Mouse (Mus musculus) heart, adult 2 months (tissue): ENCODE measurements around the gene Armc10. TPM values are rescaled to one million over a fixed set of nuclear protein-coding genes. Genes with fewer than 3 reads are reported as not detected.
"Not testable (repeated sequence)": the region's sequence is repeated elsewhere in the genome, so short reads cannot be mapped to it uniquely, and the experiment has no call there.

Experiments
- DNase-seq, 2 experiments: peaks; one replicate each; pipeline ENCODE4 v3.0.0; 2021
- H3K27ac ChIP-seq: fragments of 200-600 bp; 2 replicates; pipeline ENCODE4 v1.8.1; 2022
- H3K27me3 ChIP-seq: fragments of 200-500 bp; 2 replicates; pipeline ENCODE4 v1.6.1; 2012; ENCODE audit warnings: mild to moderate bottlenecking, low read length, inconsistent platforms, mixed read lengths; ENCODE audit not compliant: control insufficient read depth, insufficient read depth
- H3K36me3 ChIP-seq: fragments of 200-500 bp; 2 replicates; pipeline ENCODE4 v1.6.1; 2012; ENCODE audit warnings: low read length, inconsistent platforms; ENCODE audit not compliant: control insufficient read depth, insufficient read depth
- H3K4me1 ChIP-seq: fragments of 200-500 bp; 2 replicates; pipeline ENCODE4 v1.6.1; 2011; ENCODE audit warnings: low read length; ENCODE audit not compliant: control insufficient read depth, insufficient read depth
- H3K4me3 ChIP-seq: fragments of 200-600 bp; 2 replicates; pipeline ENCODE4 v1.8.1; 2022
- H3K79me2 ChIP-seq: fragments of 200-500 bp; replicated peaks from 2 replicates; pipeline ENCODE4 v1.6.1; 2012; ENCODE audit warnings: mild to moderate bottlenecking, inconsistent platforms, low read length, moderate library complexity, mixed read lengths; ENCODE audit not compliant: control insufficient read depth, insufficient read depth
- H3K9ac ChIP-seq: fragments of 200-500 bp; 2 replicates; pipeline ENCODE4 v1.6.1; 2012; ENCODE audit warnings: low read depth, mild to moderate bottlenecking, control low read depth, inconsistent platforms, low read length, mixed read lengths
- CTCF ChIP-seq: fragments of 200-600 bp; IDR thresholded peaks from 2 replicates; pipeline ENCODE4 v1.8.1; 2022; ENCODE audit warnings: antibody characterized with exemption, mild to moderate bottlenecking, moderate library complexity
- EP300 ChIP-seq: fragments of 200-500 bp; IDR thresholded peaks from 2 replicates; pipeline ENCODE4 v1.6.1; 2011; ENCODE audit warnings: low read depth, low read length, control low read depth; ENCODE audit not compliant: insufficient read depth
- POLR2A ChIP-seq: fragments of 200-500 bp; IDR thresholded peaks from 2 replicates; pipeline ENCODE4 v1.6.1; 2011; ENCODE audit warnings: mild to moderate bottlenecking, low read depth, low read length, control low read depth; ENCODE audit not compliant: insufficient read depth
- WGBS: fragments of 180-500 bp; shearing (Covaris S2); methylation state at CpG from one replicate; pipeline ENCODE4 v1.1.7; 2018; 5-methylcytosine and 5-hydroxymethylcytosine counted together
- intact Hi-C: fragments of 180-260 bp; cut with DNase I; formaldehyde crosslinking; loops from one replicate; pipeline ENCODE4 v1.15.1; 2025
- polyA plus RNA-seq: library from polyadenylated mRNA; depleted of rRNA; stranded (reverse); fragments of >200 nt; gene quantifications from 2 replicates; pipeline ENCODE4 v1.2.3, GENCODE M21; 2012
- total RNA-seq, 2 experiments: library from RNA; stranded (reverse); gene quantifications; 2 replicates each; pipeline ENCODE4 v1.2.3; 2021

Gene Armc10
- total and polyA plus RNA-seq, 3 experiments = 8.0 to 10.8 (median 9.4) TPM

- H3K4me3 ChIP-seq = no peak overlapping the region
- intact Hi-C loops = no loop called here
- no peak for DNase-seq
Observed at GRCm38 (mm10) chr5:21693372-21693870, 47.8 kb downstream of the Armc10 start.

GRCm38 (mm10) chr5:21694854-21695490 is 49.4 kb downstream of the Armc10 start:
- no peak overlapping the region for H3K4me3 ChIP-seq
- H3K4me1 ChIP-seq = no peaks in the 10 kb centered on the region
- intact Hi-C loops = no loop called here
- no peak for DNase-seq
- 78% methylated on average over 3 of the region's 3 CpGs for WGBS
- TF ChIP-seq CTCF = no peak
- TF ChIP-seq EP300 = no peak
- TF ChIP-seq POLR2A = no peak
- H3K9ac ChIP-seq = no peak overlapping the region
- H3K27ac ChIP-seq = no peak overlapping the region
- H3K36me3 ChIP-seq = no peaks in the 10 kb centered on the region
- no peaks in the 10 kb centered on the region for H3K79me2 ChIP-seq
- H3K27me3 ChIP-seq = no peaks in the 10 kb centered on the region

More at GRCm38 (mm10) chr5:21693372-21693870, 47.8 kb downstream of the Armc10 start:
- TF ChIP-seq EP300 (no peak), POLR2A (no peak), CTCF (no peak)
- Histone ChIP-seq H3K27ac (no peak overlapping the region), H3K79me2 (no peaks in the 10 kb centered on the region), H3K36me3 (no peaks in the 10 kb centered on the region), H3K4me1 (no peaks in the 10 kb centered on the region), H3K9ac (no peak overlapping the region), H3K27me3 (no peaks in the 10 kb centered on the region)
- WGBS = 64% methylated on average over 3 of the region's 3 CpGs

- H3K27me3 ChIP-seq, H3K9ac ChIP-seq, H3K79me2 ChIP-seq, intact Hi-C loops, DNase-seq, H3K4me1 ChIP-seq, H3K36me3 ChIP-seq, H3K4me3 ChIP-seq, H3K27ac ChIP-seq: not testable (repeated sequence)
- WGBS = 91% methylated on average over 3 of the region's 3 CpGs
Observed at GRCm38 (mm10) chr5:21699555-21699954, 53.9 kb downstream of the Armc10 start.

GRCm38 (mm10) chr5:21700272-21700821 is 54.7 kb downstream of the Armc10 start:
- H3K27ac ChIP-seq = no peak overlapping the region
- peak overlapping the region; percentile 64 for H3K4me3 ChIP-seq
- no peaks in the 10 kb centered on the region; the same call in 1 of the 2 replicates for H3K4me1 ChIP-seq
- no peak for TF ChIP-seq POLR2A
- peaks cover 3% of the 10 kb centered on the region for H3K36me3 ChIP-seq
- 26% methylated on average over 10 of the region's 10 CpGs for WGBS
- H3K27me3 ChIP-seq = no peaks in the 10 kb centered on the region
- no peak for DNase-seq
- no peak overlapping the region for H3K9ac ChIP-seq
- H3K79me2 ChIP-seq = no peaks in the 10 kb centered on the region
- intact Hi-C loops = loop anchor here (5.0 kb wide), 1 partner anchor 53 kb away; the partner anchor contains the start of genes Armc10 and Fbxl13

GRCm38 (mm10) chr5:21700934-21701333 is 55.3 kb downstream of the Armc10 start:
- Histone ChIP-seq H3K4me1 (no peaks in the 10 kb centered on the region; the same call in 1 of the 2 replicates), H3K27ac (peak overlapping the region; percentile 29; the same call in 1 of the 2 replicates), H3K36me3 (peaks cover 3% of the 10 kb centered on the region), H3K27me3 (no peaks in the 10 kb centered on the region), H3K4me3 (peak overlapping the region; percentile 64), H3K9ac (peak overlapping the region; percentile 15), H3K79me2 (no peaks in the 10 kb centered on the region)
- WGBS = under 1% methylated on average over 22 of the region's 22 CpGs
- TF ChIP-seq CTCF = no peak
- TF ChIP-seq POLR2A = no peak
- TF ChIP-seq EP300 = no peak
- intact Hi-C loops = loop anchor here (1.0 to 5.0 kb wide), 2 partner anchors 36 to 54 kb away; partner anchors contain the start of genes Armc10, Fbxl13 and Pmpcb
- no peak for DNase-seq

GRCm38 (mm10) chr5:21701351-21702008 is 55.9 kb downstream of the Armc10 start, which contains the start of gene Napepld:
TSS of gene Napepld (minus strand) at chr5:21701396.
- under 1% methylated on average over 39 of the region's 59 CpGs for whole genome bisulfite sequencing
- intact Hi-C loops = loop anchor here (1.0 to 5.0 kb wide), 2 partner anchors 36 to 54 kb away; partner anchors contain the start of genes Armc10, Fbxl13 and Pmpcb
- TF ChIP-seq POLR2A (peak; percentile 95), EP300 (peak; percentile 62; the same call in 1 of the 2 replicates), CTCF (no peak)

More at GRCm38 (mm10) chr5:21701351-21702008, 55.9 kb downstream of the Armc10 start, which contains the start of gene Napepld:
- Histone ChIP-seq H3K79me2 (no peaks in the 10 kb centered on the region), H3K27me3 (no peaks in the 10 kb centered on the region), H3K4me3 (peak within 1 kb of the TSS; percentile 64), H3K27ac (peak within 1 kb of the TSS; percentile 98), H3K36me3 (peaks cover 3% of the 10 kb centered on the region), H3K9ac (peak within 1 kb of the TSS; percentile 80), H3K4me1 (no peaks in the 10 kb centered on the region; the same call in 1 of the 2 replicates)
- DNase-seq = peak; percentile 99 to 100
